Mouse (Mus musculus) cerebellum, adult 18-20 months (tissue): Measurements from ENCODE around the gene Col8a2.

ENCODE experiments used
- DNase-seq, 2 experiments: peaks; one replicate each; pipeline ENCODE4 v3.0.0; 2021

Col8a2 gene

DNA sequence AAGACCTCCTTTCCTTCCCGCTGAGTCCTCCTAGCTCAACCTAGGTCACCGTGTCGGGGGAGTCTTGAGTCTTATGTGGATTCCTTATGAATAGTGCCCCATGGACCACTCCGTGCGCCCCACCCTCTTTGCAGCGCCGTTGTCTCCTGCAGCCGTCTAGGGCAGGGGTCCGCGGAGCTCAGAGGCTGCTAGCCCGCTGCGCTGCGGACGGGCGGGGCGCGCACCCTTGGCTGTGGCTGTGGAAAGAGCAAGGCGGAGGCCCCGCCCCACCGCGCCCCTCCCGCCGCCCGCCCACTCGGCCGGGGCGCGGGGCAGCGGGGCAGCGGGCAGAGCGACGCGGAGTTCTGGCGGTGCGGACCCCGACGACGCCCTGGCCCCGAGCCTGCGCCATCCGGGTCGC, at the start of gene Col8a2:
Col8a2 (plus strand) TSS at position 302 of the 400 bp plus-strand sequence.
- DNase-seq, result no peak

DNA sequence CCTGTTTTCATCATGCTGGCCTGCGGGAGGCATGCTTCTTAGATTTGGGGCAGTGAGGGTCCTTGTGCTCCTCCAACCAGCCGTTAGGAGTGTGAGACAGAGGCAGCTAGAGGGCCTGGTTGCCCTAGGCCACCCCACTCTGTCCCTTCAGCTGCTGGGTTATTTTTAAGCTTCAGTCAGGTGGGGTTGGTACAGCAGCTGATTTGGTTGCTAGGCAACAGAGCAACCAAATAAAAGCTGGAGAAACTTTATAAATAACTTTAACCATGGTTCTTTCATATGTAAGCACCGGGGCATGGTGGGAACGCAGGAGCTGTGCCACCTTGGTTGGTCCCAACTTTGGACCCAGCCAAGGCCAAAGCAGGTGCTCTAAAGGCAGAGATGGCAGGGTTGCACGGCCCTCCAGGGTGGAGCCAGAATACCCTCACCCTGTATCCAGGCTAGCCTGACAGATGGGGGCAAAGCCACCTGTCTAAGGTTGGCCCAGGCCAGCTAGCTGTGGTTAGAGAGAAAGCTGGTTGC, 48.8 kb upstream of the Col8a2 start:
- DNase-seq, result peak in 1 of 2 experiments; percentile 15

DNA sequence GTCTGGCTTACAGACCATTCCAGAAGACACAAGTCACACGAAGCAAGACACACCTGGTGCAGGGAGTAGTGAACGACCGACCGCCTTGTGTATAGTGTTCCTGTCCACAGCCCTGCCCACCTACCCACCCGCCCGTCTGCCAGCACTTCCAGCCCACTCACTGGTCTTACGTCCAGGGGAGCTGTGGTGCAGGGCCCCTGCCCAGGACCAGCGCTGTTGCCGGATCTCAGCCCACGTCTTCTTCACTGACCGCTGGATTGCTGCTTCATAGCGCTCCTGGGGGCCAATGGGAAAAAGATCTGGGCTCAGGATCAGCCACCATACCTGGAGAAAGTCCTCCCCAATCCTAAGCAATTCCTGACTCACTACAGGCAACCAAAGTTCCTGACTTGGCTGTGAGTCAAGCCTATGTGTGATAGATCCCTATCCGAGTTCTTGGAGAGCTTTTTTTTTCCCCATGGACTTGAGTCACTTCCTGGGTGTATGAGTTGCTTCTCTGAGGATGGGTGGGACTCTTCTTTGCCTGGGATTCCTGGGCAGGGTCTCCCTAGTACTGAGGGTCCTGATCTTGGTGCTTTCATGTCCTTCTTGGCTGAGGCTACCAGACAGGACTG, 46.6 kb upstream of the Col8a2 start:
- no peak for DNase-seq

DNA sequence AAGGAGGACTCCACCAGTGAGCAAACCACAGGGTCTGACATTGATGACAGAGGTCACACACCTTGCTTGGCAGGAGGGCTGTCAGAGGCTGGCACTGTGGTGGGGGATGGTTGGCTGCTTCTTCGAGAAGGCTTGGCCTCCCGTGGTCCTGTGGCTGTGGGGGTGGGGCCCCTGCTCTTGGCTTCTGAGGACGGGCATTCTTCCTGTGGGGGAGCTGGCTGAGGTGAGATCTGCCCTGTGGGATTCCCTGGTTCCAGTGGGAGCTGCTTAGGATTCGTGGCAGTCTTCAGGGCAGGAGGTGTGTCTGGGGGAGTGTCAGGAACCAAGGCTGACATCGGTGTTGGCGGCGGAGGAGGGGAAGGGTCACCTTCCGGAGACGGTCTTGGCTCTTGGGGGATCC, 44.6 kb upstream of the Col8a2 start:
- DNase-seq, result peak in 1 of 2 experiments; percentile 45

DNA sequence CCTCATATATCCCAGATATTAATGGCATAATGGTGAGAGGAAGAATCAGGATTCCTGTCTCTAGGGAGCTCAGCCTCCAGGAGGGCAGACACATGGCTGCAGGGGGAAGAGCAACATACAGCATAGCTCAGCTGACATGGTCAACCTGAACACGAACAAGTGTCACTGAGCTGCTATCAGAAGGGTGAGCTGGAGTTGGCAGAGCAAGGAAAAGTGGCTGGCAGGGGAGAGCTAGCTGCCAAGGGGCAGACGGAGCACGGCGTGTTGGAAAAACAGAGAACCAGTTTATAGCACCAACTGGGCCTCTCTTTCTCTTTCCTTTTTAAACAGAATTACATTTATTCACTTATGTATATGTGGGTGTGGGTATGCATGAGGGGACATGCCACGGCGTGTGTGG, 44.1 kb upstream of the Col8a2 start:
- DNase-seq, result peak; percentile 62 to 77

DNA sequence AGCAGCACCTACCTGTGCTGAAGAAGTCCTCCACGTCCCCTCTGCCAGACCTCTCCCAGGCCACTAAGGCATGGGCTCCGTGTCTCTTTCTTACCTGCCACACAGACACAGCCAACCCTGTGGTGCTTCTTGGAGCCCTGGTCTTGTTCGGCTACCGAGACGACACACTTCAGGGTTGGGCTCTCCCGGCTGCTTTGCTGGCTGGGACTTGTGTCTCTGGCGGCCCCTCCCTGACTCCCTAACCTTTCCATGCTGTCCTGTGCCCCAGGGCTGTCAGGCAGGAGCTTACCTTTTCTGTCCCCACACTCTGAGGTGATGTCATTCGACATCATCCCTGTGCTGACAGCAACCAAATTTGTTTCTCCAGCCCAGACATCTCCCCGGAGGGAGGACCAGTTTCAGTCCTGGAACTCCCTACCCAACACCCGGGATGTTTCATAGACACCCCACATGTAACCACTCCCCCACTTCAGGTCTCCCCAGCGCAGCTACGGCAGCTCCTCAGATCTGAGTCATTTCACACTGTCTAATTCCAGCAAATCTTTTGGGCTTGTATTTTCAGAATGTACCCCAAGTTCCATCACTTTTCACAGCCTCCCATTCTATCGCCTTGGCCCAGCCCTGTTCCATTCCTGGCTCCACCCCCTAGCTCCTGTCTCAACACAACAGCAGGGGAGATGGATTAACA, 40.2 kb upstream of the Col8a2 start:
- peak in 1 of 2 experiments; percentile 24 for DNase-seq

DNA sequence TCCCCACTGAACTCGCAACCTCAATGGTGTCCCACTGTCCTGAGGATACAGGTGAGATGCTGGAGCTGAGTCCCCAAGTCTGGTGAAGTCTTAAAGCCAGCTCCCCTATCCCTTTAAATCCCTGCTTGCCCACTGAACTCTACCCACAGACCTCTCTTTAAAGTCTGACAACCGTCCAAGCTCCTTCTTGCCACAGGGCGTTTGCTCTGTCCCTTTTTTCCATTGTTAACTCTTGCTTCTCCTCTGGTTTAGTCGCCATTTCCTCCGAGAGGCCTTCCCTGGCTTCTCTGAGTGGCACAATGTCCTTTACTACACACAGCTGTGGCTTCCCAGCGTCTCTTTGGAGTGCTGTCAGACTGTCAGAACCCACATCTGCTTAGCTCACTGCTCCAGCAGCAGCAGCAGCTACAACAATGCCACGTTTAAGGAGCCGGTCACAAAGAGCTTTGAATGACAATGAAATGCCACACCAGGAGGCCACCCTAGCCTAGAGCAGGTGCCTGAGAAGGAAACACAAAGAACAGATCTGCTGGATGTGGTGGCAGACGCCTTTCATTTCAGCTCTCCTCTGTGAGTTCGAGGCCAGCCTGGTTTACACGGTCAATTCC, 38.2 kb upstream of the Col8a2 start:
- DNase-seq, result peak in 1 of 2 experiments; percentile 1

DNA sequence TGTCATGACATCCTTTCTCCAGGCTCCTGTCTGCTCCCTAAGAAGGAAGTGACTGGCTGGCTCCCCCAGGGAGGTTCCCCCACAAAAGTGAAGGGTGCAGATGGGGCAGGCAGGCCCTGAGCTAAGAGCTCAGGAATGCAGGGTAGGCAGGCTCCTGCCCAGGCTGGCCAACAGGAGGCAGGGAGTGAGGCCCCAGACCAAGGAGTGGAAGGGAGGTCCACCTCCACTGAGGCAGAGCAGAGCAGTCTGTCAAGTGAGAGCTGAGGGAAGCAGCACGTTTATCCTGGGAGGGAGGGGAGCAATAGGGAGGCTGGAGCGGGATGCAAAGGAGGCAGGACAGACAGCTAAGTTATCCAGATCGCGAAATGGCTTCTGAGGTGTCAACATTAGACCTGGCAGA, 35.9 kb upstream of the Col8a2 start:
- DNase-seq, result peak in 1 of 2 experiments; percentile 21

DNA sequence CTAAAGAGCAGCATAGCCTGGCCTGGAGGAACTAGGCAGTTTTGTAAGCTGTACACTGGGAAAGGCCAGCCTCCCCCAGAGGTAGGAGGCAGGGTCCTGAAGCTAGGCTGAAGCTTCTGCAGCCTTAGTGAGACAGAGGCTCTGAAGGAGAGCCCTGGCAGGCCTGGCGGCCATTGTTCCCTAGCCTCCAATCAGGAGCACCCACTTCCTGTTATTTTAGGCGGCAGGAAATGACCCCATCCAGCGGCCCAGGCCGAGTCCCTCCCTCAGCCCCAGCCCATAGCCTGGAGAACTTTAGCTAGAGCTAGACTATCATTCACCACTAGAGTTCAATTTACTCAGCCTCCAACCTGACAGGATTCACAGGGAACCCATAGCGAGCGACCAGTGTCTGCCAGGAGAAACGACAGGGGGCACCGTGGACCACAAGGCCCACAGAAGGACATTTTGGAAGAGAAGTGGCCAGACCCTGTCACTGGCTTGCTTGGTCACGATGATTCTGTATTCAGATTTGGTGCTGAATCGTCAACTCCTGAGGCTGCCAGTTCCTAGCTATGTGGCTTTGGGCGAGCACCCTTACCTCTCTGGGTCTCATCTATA, 34.8 kb upstream of the Col8a2 start:
- DNase-seq, result peak in 1 of 2 experiments; percentile 36

DNA sequence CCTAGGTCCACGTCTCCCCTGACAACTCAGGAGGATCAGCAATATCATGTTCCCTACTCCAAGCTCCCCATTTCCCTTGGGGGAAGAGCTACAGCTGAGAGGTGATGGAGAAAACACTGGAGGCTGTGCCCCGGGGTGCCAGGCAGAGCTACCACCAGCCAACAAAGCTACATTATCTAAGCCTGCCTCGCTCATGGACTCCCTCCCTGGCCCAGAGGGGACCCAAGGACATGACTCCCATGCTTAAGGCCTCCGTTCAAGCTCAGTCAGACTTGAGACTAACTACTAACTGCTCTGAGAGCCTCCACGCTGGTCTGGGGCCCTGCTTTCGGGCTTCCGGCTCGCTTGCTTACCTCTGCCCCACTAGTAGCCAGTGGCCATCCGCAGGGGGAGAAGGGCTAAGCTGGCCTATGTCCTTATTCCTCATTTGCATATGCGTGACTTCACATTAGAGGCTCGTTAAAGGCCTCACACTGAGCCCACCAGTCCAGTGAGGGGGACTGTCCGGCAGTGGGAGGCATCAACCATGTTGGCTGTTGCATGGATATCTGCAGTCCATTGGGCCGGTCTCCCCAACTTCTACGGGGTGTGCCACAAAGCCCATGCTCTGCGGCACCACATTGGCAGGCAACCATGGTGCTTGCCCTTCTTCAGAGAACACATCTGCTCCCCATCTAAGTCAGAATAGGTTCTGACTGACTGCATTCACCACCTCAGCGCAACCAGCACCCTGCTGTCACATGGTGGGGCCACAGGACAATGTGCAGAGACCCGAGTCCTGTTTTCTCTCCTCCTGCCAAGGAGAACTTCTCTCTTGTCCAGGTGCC, 34.0 kb upstream of the Col8a2 start:
- DNase-seq, result peak in 1 of 2 experiments; percentile 42

DNA sequence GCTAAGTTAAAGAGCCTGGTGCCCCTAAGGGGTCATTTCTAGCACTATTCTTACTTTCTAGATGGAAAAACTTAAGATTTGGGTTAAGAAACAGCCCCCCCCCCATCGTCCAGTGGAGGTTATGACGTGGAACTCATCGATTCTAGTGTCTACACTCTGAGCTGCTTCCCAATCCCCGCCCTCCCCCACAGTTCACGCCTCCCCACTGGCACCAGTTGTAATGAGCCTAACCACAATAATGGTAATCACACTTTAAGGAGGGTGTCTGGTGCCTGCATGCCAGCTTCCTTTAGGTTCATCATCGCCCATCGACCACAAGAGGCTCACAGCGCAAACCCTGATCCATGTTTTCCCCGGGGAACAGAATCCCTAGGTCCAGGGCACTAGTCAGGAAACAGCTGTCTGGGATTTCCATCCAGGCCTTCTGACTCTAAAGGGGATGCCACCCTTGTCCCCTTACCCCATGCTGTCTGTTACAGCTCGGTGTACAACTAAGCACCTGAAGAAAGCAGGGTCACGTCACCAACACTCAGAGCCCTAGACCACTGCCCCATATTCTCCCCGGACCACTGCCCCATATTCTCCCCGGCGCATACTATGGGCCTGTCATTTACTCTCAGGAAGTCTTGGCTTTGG, 32.8 kb upstream of the Col8a2 start:
- DNase-seq, result no peak

DNA sequence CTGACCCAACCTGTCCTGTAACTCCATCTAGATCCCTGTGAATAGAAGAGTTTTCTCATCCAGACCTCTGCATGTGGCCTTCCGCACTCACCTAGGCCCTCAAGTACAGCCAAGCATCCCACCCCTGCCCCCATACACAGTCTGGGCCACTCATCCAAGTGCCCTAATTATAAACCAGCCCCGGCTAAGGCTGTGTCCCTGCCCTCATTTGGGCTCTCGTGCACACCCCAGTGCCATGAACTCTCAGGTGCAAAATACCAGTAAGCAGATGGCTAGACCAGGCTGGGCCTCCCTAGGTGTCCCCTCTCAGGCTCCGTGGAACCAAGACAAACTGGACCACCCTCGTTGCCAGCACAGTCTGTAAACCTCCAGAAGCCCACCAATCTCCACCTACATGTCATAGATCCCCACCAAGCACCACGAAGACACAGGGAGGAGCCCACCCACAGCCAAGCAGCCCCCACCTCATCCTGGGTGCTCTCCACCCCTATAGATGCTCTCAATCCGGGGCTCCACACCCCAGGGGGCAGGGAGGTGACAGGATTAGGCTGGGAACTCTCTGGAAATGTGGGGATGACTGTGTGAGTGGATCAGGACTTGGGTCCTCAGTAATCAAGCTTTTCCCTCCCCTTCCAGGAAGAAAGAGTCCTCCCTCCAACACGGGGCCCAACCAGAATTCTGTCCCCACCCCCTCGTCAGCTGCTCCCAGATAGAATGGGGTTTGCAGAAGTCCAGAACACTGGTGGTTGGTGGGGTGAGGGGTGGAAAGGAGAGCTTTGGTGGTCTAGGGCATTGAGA, 32.1 kb upstream of the Col8a2 start:
- peak; percentile 67 to 80 for DNase-seq

DNA sequence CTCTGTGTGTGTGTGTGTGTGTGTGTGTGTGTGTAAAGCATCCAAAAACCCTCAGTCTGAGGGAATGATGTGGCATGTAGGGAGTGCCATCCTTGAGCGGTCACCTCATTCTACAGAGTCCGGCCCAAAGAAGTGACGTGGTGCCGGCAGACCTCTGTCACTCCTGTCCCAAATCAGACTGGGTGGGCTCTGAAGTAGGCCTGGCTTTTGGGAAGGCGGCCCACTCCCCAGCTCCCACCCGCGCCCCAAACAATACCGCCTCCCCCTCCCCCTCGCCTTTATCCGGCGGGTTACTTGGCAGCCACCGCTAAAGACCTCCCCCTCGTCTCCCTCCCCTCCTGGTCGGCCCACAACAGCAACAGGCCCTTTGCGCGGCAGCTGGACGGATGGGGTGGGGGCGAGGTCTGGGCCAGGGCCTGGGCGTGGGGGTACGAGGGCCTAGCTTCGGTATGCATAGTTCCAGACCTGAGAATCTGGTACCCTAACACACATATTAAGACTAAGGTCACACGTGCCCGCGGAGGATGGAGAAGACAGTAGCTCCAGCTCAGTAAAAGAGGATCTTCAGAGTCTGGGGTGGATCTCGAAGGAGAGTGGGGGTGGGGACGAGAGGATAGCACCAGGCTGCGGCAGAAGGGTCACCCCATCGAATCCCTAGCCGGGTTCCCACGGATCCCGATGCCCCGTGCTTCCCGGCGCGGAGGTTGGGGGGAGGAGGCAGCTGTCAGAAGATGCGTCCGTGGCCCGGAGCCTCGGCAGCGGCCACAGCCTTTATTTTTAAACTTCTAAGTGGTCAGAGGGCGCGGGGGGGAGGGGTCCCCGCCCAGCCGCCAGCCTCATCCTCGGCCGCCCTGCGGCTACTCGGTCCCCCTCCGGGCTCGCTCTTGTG, 31.2 kb upstream of the Col8a2 start:
- peak in 1 of 2 experiments; percentile 63 for DNase-seq

DNA sequence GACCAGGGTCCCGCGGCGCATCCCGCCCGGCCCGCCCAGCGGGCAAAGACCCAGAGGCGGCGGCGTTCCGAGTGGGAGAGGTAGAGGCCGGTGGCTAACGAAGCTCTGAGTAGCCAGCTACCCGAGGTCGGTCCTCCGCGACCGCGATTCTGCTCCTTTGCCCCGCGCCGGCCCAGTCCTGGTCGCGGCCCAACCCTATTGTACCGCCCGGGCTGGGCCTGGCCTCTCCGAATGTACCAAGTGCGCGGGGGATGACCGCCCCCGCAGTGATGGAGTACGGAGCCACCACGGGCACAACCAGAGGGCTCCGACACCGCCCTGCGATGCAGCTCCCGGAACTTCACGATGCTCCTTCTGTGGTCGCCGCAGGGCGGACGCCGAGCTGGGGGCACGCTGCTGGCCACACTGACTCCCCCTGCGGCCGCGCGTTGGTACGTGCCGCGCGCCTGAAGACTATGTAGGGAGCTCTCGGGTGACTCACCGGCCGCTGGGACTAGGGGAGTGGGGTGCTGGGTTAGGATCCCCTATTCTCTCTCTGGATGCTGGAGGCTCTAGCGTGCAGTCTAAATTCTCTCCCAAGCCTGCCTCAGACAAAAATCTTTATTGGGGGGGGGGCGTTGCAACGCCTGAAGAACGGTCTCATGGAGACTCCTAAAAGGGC, 30.3 kb upstream of the Col8a2 start, which contains the start of gene Map7d1:
Map7d1 (minus strand) TSS at position 213 of the 661 bp plus-strand sequence.
- peak; percentile 89 to 94 for DNase-seq

DNA sequence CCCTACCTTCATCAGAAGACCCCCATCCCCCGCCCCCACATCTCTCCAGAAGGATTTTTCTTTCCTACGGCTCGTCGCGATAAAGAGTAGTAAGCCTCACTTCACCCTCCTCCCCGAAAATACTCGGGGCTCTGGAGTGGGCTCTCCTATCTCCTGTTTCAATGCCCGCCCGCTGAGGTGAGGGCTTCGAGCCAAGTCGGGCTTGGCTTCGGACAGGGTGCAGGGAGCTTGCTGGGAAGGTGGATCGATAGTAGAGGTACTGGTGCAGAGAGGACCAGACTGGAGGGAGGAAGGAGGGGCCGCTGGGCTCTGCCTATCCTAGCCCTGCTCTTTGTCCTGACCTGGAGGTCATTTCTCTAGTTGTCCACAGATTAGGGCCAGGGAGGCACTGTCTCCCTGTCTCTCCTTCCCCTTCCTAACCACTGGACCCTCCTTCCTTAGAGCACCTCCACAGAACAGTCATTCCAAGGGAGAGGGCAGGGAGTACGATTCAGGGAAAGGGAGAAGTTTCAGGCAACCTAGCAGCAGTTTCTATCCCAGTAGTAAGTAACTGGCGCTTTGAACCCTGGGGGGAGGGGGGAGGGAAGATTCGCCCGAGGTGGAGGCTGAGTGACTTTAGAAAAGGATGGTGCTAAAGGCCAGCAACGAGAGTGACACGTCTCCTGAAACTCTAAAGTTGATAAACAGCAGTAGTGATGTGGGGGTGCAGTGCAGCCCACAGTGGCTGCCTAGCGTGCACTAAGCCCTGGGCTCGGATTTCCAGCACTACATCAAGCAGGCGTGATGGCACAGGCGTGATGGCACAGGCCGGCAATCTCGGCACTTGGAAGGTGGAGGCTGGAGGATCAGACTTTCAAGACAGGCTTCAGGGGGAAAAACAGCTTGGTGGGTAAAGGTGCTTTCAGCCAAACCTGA, 29.4 kb upstream of the Col8a2 start:
- peak; percentile 71 to 75 for DNase-seq

DNA sequence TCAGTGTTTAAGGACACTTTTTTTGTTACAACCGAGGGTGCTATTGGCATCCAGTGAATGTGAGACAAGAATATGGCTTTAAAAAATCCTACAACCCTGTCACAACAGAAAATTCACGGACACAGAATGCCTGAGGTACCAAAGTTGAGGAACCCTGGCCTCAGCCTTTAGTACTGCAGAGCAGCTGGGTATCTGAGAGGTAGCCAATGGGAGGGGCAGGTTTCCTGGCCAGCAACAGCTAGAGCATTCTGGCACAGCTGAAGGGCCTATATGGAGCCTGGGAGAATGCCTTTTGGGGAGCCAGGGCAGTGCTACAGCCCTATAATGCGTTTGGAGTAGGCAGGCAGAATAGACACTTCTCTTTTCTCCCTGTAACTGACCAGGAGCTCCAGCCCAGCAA, 27.5 kb upstream of the Col8a2 start:
- peak; percentile 46 to 56 for DNase-seq

DNA sequence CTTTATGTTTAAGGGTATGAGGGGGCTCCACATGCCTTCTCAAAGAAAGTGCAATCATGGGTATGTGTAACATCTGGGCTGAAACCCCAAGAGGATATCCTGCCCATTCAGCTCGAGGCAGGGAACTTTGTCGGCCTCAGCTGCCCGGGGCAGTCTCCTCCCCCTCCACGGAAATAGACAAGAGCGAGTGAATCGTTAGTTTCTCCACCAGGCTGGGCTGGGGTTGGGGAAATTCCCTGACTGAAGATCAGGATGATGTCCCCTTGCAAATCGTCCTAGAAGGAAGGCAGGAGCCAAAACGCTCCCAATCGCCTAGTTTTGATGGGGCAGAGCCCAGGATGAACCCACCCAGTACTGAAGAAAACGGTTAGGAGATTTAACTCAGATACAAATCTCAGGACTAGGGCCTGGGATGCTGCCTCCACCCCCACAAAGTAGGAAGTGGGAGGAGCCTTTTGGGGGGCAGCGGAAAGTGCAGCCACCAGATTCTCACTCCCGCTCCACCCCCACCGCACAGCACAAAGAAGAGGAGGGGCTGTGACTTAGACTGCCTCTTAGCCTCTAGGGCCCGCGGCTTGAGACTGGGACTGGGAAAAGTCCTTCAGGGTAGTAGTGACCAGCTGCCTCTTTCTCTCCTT, 27.0 kb upstream of the Col8a2 start:
- peak; percentile 43 to 44 for DNase-seq
